Mouse (Mus musculus) kidney, adult 9 months (tissue): ENCODE data around the gene Tecta.

Source experiments
- DNase-seq: peaks from one replicate; pipeline ENCODE4 v3.0.0; 2022

Gene Tecta

GRCm38 (mm10) chr9:42399829-42400228 lies at the start of gene Tecta:
TSS of gene Tecta (minus strand) at chr9:42399929.
- no peak for DNase-seq

- DNase-seq = no peak
These were observed 49.3 kb upstream of the Tecta start for GRCm38 (mm10) chr9:42449043-42449442.

GRCm38 (mm10) chr9:42442100-42442499 lies 42.4 kb upstream of the Tecta start:
- DNase-seq = no peak

DNA sequence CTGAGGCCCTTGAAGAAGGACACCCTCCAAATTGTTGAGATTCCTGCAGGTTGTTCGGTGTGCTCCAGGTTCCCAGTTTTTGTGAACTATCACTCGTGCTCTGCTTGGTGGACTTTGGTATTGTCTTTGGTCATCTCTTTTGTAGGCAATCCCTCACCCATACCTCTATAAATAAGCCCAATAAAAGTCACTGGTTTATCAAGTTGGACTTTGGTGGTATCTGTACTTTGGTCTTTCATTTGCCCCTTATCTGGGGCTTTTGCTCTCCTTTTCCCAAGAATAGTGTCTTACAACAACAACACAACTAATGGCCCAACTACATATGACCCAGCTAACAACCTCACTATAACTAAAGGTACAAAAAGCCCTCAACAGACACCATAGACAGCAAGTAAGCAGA lies 41.5 kb upstream of the Tecta start:
- DNase-seq = no peak

GRCm38 (mm10) chr9:42439446-42439845 lies 39.7 kb upstream of the Tecta start:
- DNase-seq = no peak

- DNase-seq = peak; percentile 13
These were observed 32.4 kb upstream of the Tecta start for GRCm38 (mm10) chr9:42432155-42432554.

GRCm38 (mm10) chr9:42431606-42432005 lies 31.9 kb upstream of the Tecta start:
- DNase-seq = no peak

- peak; percentile 42 for DNase-seq
These were observed 28.6 kb upstream of the Tecta start for GRCm38 (mm10) chr9:42428060-42428924.

DNA sequence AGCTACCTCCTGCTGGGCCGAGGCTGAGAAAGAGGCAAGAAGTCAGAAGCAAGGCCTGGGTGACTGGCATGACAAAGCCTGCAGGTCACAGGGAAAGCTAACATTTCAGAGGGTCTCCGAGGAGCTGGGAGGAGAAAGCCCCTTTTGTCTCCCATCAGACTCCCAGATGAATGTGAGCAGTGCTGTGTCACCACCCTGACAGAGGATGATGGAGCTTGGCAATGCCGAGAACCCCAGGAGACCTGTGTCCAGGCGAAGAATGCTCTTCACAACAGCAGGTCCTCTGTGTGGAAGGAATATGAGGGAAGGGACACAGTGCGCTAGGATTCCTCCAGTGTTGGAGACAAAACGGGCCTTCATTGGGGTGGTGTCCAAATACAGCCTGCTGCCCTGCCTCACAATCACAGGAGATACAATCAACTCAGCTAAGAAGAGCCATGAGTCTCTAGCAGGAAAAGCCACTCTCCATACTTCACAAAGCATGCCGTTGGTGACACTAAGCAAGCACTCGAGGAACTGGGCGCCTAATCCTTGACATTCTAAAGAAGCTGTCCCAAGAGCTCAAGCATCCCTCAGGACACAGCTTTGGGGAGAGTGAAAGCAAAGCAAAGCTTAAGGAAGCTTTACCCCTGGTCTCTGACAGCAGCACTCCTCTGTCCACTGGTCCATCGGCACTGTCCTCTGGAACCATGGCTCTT lies 27.1 kb upstream of the Tecta start:
- no peak for DNase-seq

- DNase-seq = peak; percentile 11
These were observed 23.9 kb upstream of the Tecta start for GRCm38 (mm10) chr9:42423649-42424048.

GRCm38 (mm10) chr9:42419687-42420086 lies 20.0 kb upstream of the Tecta start:
- no peak for DNase-seq

DNA sequence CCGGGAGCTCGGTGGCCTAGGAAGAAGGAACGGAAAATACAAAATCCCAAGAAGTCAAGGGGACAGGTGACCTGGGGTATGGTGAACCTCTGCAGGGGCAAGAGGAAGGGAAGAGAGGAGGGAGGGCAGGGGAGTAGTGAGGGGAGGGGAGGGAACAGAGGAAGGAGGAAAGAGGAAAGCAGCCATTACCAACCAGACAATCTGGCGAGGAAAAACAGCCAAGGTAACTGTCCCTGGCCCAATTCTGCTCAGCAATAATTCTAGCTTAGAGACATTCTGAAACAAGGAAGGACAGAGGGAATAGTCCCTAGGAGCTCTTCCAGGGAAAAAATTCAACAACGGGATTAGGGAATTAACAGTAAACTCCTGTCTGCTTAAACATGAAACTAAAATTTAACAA lies 19.1 kb upstream of the Tecta start:
- no peak for DNase-seq

- DNase-seq = no peak
These were observed 17.7 kb upstream of the Tecta start for GRCm38 (mm10) chr9:42417352-42417952.

DNA sequence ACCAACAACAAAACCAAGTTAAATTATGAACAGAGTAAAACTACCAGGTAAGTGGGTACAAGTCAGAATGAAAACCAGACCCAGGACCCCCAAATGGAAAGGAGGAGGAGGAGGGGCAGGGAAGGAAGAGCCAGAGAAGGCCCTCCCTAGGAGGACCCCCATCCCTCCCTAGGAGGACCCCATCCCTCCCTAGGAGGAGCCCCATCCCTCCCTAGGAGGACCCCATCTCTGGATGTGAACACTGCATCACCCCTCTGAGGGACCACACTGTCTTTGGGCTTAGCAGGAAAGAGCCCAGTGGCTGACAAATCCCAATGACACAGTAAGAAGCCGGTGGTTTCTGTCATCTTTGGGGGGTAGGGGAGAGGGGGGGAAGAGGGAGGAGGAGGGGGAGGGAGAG lies 15.5 kb upstream of the Tecta start:
- no peak for DNase-seq

DNA sequence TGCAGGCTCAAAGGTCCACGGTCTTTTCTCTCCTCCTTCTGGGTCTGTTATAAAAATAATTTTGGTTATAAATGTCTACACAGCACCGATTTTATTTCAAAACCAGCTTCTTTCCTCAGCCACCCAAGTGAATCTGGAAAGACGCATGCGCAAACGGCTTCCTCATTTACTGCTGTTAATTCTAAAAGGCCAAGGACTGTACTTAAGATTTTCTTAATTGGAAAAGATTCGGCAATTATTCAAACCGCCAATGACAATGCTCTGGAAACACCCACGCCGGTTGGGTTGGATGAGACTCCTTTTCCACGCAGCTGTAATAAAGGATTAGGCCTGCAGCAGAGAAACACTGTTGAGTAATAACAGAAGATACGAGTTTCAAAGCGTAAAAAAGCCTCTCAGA lies 13.6 kb upstream of the Tecta start:
- no peak for DNase-seq

- no peak for DNase-seq
These were observed 11.6 kb upstream of the Tecta start for GRCm38 (mm10) chr9:42411296-42411695.

DNA sequence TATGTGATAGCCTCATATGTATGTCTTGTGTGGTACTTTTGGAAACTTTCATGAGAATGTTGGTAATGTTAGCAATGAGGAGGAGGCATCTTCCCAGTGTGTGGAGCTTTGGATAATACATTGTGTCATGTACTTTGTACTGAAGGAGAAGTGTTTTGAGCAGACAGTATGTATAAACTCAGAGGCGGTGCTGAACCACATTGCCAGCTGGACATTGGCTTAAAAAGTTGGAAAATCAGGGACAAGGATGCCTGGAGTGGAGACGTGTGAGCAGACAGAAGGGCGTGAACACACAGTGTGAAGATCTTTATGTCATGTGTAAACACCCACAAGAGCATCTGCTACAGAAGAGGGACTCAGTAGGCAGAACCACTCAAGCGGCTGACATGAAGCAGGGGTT lies 6.0 kb upstream of the Tecta start:
- DNase-seq = no peak

GRCm38 (mm10) chr9:42401486-42401885 lies 1.8 kb upstream of the Tecta start:
- no peak for DNase-seq

GRCm38 (mm10) chr9:42396141-42396540 lies 3.6 kb downstream of the Tecta start:
- no peak for DNase-seq

DNA sequence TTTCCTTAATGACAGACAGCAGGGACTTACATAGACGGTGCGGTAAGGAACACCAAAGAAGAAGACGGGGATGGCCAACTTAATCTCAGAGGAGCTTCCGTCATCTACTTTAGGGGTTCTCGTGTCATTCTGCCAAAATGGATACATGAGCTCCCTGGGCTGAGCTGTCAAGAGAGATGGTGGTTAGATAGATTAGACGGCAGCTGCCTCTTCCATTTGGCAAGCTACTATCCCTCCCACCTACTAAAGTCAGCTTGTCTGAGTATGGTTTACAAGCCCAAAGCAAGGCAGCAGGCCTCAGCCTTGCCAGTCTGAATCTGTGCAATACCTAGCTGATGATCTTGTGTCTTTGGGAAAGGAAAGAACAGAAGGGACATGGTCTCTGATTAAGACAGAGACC lies 4.8 kb downstream of the Tecta start:
- no peak for DNase-seq

GRCm38 (mm10) chr9:42394321-42394720 lies 5.4 kb downstream of the Tecta start:
- DNase-seq = no peak

GRCm38 (mm10) chr9:42392927-42393326 lies 6.8 kb downstream of the Tecta start:
- no peak for DNase-seq

DNA sequence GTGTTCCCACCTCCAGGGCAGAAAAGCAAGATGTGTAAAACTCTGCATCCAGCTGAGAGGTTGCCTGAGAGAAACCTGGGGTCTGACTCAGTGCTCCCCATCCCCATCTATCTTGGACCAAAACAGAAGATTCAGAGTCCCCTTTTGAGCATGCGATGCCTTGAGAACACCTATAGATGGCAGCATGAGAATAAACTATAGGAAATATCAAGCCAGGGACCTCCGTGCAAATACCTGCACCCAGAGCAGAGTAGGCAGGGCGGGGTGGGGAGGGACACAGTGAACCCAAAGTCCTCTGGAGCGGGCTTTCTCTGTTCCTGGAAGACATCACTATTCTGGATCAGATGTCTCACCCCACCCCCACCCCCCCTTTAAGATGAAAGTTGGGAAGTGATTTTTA lies 11.2 kb downstream of the Tecta start:
- peak; percentile 10 for DNase-seq

DNA sequence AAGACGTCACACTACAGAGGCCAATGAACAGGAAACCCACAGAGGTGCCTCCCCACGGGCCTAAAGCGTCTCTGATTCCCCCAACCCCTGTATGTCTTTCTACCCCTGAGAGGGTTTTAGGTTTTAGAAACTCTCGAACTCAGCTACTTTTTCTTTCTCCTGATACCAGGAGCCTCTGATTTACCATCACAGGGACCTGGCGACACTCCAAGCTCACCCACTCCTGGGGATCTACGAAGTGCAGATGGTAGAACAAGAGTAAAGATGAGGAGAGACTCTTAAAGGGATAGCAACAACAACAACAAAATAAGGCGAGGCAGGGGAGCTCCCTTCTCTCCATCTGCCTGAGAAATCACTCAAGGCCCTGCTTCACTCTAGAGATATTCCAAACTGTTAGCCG lies 12.7 kb downstream of the Tecta start:
- no peak for DNase-seq
